ENCODE assay signal across 9 mouse cellular contexts in genomic region chr2:114145315-114145801, GRCm38 (mm10). TPM values are rescaled to one million over a fixed set of nuclear protein-coding genes. Genes with fewer than 3 reads are reported as not detected.
DNase-seq lines count a peak whose midpoint lies in the region; ATAC-seq and TF ChIP-seq lines count a peak whose summit lies in the region.
"Had no signal": no experiment of that assay in that cellular context is flagged by ENCODE, and none has a peak within 500 bp of the region (broad histone marks: within the 10 kb centered on the region; RNA-seq: fewer than 3 reads in every experiment).

No protein-coding gene starts in this region.

- no peak overlapping the region for H3K4me3 ChIP-seq in gastrocnemius, adult 2 months
- H3K4me3 ChIP-seq in hindbrain, postnatal 0 days (ENCODE audit: low read length), result no peak overlapping the region
- H3K4me3 ChIP-seq: liver, embryonic 13.5 days had no signal

- H3K4me1 ChIP-seq in hindbrain, postnatal 0 days (ENCODE audit: insufficient read depth, low read length), result no peaks in the 10 kb centered on the region
- H3K4me1 ChIP-seq: liver, embryonic 13.5 days had no signal

- no peak overlapping the region for H3K27ac ChIP-seq in gastrocnemius, adult 2 months
- H3K27ac ChIP-seq in hindbrain, postnatal 0 days, result no peak overlapping the region
- H3K27ac ChIP-seq: liver, embryonic 13.5 days had no signal

- TF ChIP-seq CTCF in gastrocnemius, adult 2 months (IDR thresholded peaks at IDR 0.05), result peak; percentile 84
- peak; percentile 86 for TF ChIP-seq CTCF in hindbrain, postnatal 0 days (IDR thresholded peaks at IDR 0.05; ENCODE audit: low read depth)

- H3K9ac ChIP-seq in hindbrain, postnatal 0 days (replicated peaks; ENCODE audit: low read length), result no peak overlapping the region
- H3K9ac ChIP-seq: liver, embryonic 13.5 days had no signal

- DNase-seq in gastrocnemius, adult 2 months, result no peak
- DNase-seq in gastrocnemius, adult 8-10 months (ENCODE audit: low spot score in 2 of 2), result no peak
- peak; percentile 57 to 64 for DNase-seq in right cerebral cortex, adult 2 months (ENCODE audit: low spot score in 2 of 2)
- DNase-seq in right cerebral cortex, postnatal 25 days, result no peak
- DNase-seq in cerebellum, postnatal 14 days, result peak; percentile 70 to 76
- DNase-seq in hindbrain, postnatal 0 days (ENCODE audit: low spot score), result peak; percentile 53
- peak; percentile 44 to 52 for DNase-seq in thymus, postnatal 36 days
- DNase-seq: liver, embryonic 13.5 days had no signal

- WGBS in hindbrain, postnatal 0 days, result 74% methylated on average over 6 of the region's 6 CpGs

- ATAC-seq in hindbrain, postnatal 0 days, result no peak
- peak; percentile 95 for ATAC-seq in megakaryocyte progenitor cell, adult 5-6 weeks (replicated peaks; ENCODE audit: poor library complexity)

- intact Hi-C loops in gastrocnemius, adult 2 months (cut with DNase I), result loop anchor here (1.0 to 2.0 kb wide), 2 partner anchors 179 to 279 kb away; no protein-coding TSS in a partner anchor

- peaks cover 56% of the 10 kb centered on the region for H3K36me3 ChIP-seq in hindbrain, postnatal 0 days (ENCODE audit: insufficient read depth, low read length)

- no peak overlapping the region for H3K4me2 ChIP-seq in hindbrain, postnatal 0 days (ENCODE audit: low read depth, low read length)
- H3K4me2 ChIP-seq: liver, embryonic 13.5 days had no signal

- H3K9me3 ChIP-seq in hindbrain, postnatal 0 days (ENCODE audit: low read length), result no peaks in the 10 kb centered on the region
- H3K9me3 ChIP-seq: liver, embryonic 13.5 days had no signal

- H3K27me3 ChIP-seq in hindbrain, postnatal 0 days (ENCODE audit: insufficient read depth, low read length), result no peaks in the 10 kb centered on the region
- H3K27me3 ChIP-seq: liver, embryonic 13.5 days had no signal

RNA-seq across cellular contexts. Expression of gene Aqr, which starts 41.5 kb away (rescaled TPM):
- total RNA-seq in gastrocnemius, adult 2 months (2021), result 10 to 100 TPM; 11.6 to 13.9 TPM
- total RNA-seq in gastrocnemius, adult 8-10 months (2022), result 10 to 100 TPM in 3 of 4 experiments, 1 to 10 TPM in 1; 9.7 to 12.1 (median 11.2) TPM
- 24.7 and 26.3 TPM in 2 replicates for total RNA-seq in hindbrain, postnatal 0 days (2014; rRNA removed)
- 24.3 and 27.3 TPM in 2 replicates for polyA plus RNA-seq in hindbrain, postnatal 0 days (2015; fragmentation: Nextera tagmentation; extraction: Ambion mirVana)
- total RNA-seq in megakaryocyte progenitor cell, adult 5-6 weeks (2015), result 54.3 and 62.2 TPM in 2 replicates
- total RNA-seq in megakaryocyte progenitor cell, adult 5-6 weeks (2017), result 39.5 and 56.5 TPM in 2 replicates

RNA-seq across cellular contexts. Expression of gene Zfp770, which starts 55.9 kb away (rescaled TPM):
- total RNA-seq in gastrocnemius, adult 2 months (2021), result 10 to 100 TPM; 19.4 to 26.3 TPM
- 10 to 100 TPM; 18.1 to 27.7 (median 21.5) TPM for total RNA-seq in gastrocnemius, adult 8-10 months (2022)
- total RNA-seq in hindbrain, postnatal 0 days (2014; rRNA removed), result 12.0 and 13.3 TPM in 2 replicates
- 6.2 and 6.4 TPM in 2 replicates for polyA plus RNA-seq in hindbrain, postnatal 0 days (2015; fragmentation: Nextera tagmentation; extraction: Ambion mirVana)
- total RNA-seq in megakaryocyte progenitor cell, adult 5-6 weeks (2015), result 19.4 and 20.2 TPM in 2 replicates
- total RNA-seq in megakaryocyte progenitor cell, adult 5-6 weeks (2017), result 7.9 and 8.8 TPM in 2 replicates

Comparison
In these comparisons a context has a peak if more than half of its experiments do, and no peak if none do; other contexts are left out.
1. DNase-seq: peak in right cerebral cortex, adult 2 months (2 of 2), cerebellum, postnatal 14 days (2 of 2), hindbrain, postnatal 0 days (single experiment) and thymus, postnatal 36 days (2 of 2); none in gastrocnemius, adult 2 months (single experiment), gastrocnemius, adult 8-10 months (0 of 2) and right cerebral cortex, postnatal 25 days (single experiment).